Mouse (Mus musculus) kidney, embryonic 16.5 days (tissue): ENCODE results near the gene Plekhj1. TPM values are rescaled to one million over a fixed set of nuclear protein-coding genes. Genes with fewer than 3 reads are reported as not detected.

ENCODE experiments used
- ATAC-seq: fragments of 200-750 bp; cut with Nextera tagmentation; 2 replicates; pipeline ENCODE4 v1.8.0; 2017; ENCODE audit warnings: moderate TSS enrichment; ENCODE audit not compliant: low FRiP score, low TSS enrichment
- H3K27ac ChIP-seq: fragments of 300-500 bp; sonication (generic); 2 replicates; pipeline ENCODE4 v1.5.1; 2014; ENCODE audit warnings: low read length
- H3K27me3 ChIP-seq: fragments of 300-500 bp; sonication (generic); 2 replicates; pipeline ENCODE4 v1.6.1; 2014; ENCODE audit warnings: low read length, control low read depth, mixed read lengths; ENCODE audit not compliant: insufficient read depth
- H3K36me3 ChIP-seq: fragments of 300-500 bp; sonication (generic); 2 replicates; pipeline ENCODE4 v1.6.1; 2014; ENCODE audit warnings: low read length, control low read depth, mixed read lengths; ENCODE audit not compliant: insufficient read depth
- H3K4me1 ChIP-seq: fragments of 300-500 bp; sonication (generic); 2 replicates; pipeline ENCODE4 v1.6.1; 2014; ENCODE audit warnings: low read length, control low read depth, mixed read lengths; ENCODE audit not compliant: insufficient read depth
- H3K4me2 ChIP-seq: fragments of 300-500 bp; sonication (generic); replicated peaks from 2 replicates; pipeline ENCODE4 v1.6.1; 2014; ENCODE audit warnings: low read depth, low read length
- H3K4me3 ChIP-seq: fragments of 300-500 bp; sonication (generic); 2 replicates; pipeline ENCODE4 v1.5.1; 2014; ENCODE audit warnings: mild to moderate bottlenecking, low read length
- H3K9ac ChIP-seq: fragments of 300-500 bp; sonication (generic); replicated peaks from 2 replicates; pipeline ENCODE4 v1.6.1; 2014; ENCODE audit warnings: low read length
- H3K9me3 ChIP-seq: fragments of 300-500 bp; sonication (generic); 2 replicates; pipeline ENCODE4 v1.6.1; 2016; ENCODE audit warnings: low read length, control low read depth
- WGBS: fragments of 180-500 bp; shearing (Covaris S2); extraction: QIAGEN DNeasy Blood & Tissue Kit; methylation state at CpG from one replicate; pipeline ENCODE4 v1.1.7; 2014; 5-methylcytosine and 5-hydroxymethylcytosine counted together
- polyA plus RNA-seq: library from polyadenylated mRNA; unstranded; fragments of >200 nt; fragmentation: Nextera tagmentation; extraction: Ambion mirVana; gene quantifications from 2 replicates; pipeline ENCODE4 v1.2.1, GENCODE M21; 2015

Plekhj1 gene
- polyA plus RNA-seq, 1 experiment from 2014 or later = 129 TPM

- under 1% methylated on average over 58 of the region's 58 CpGs for WGBS
- peaks cover 48% of the 10 kb centered on the region for H3K4me1 ChIP-seq
- peaks cover 6% of the 10 kb centered on the region for H3K27me3 ChIP-seq
- no peaks in the 10 kb centered on the region for H3K9me3 ChIP-seq
- H3K9ac ChIP-seq = peak overlapping the region; percentile 70
- peak overlapping the region; percentile 66 for H3K27ac ChIP-seq
- peak; percentile 55 for ATAC-seq
- H3K4me2 ChIP-seq = peak overlapping the region; percentile 95
- H3K36me3 ChIP-seq = peaks cover 31% of the 10 kb centered on the region
- peak overlapping the region; percentile 49 for H3K4me3 ChIP-seq
Measured at GRCm38 (mm10) chr10:80807057-80807627, 8.7 kb upstream of the Plekhj1 start.

- 42% methylated on average over 34 of the region's 34 CpGs for WGBS
- H3K4me1 ChIP-seq = peaks cover 48% of the 10 kb centered on the region
- peak overlapping the region; percentile 70 for H3K9ac ChIP-seq
- H3K9me3 ChIP-seq = no peaks in the 10 kb centered on the region
- H3K36me3 ChIP-seq = peaks cover 36% of the 10 kb centered on the region
- H3K27me3 ChIP-seq = peaks cover 6% of the 10 kb centered on the region
- H3K4me2 ChIP-seq = peak overlapping the region; percentile 95
- H3K4me3 ChIP-seq = peak overlapping the region; percentile 49
- H3K27ac ChIP-seq = peak overlapping the region; percentile 66
- peak; percentile 1; the same call in 1 of the 2 replicates for ATAC-seq
Measured at GRCm38 (mm10) chr10:80806341-80807056, 8.1 kb upstream of the Plekhj1 start.

- ATAC-seq = peak; percentile 44
- Histone ChIP-seq H3K27me3 (peaks cover 6% of the 10 kb centered on the region), H3K27ac (no peak overlapping the region), H3K9ac (no peak overlapping the region), H3K4me2 (no peak overlapping the region), H3K36me3 (peaks cover 42% of the 10 kb centered on the region), H3K4me3 (no peak overlapping the region), H3K4me1 (peaks cover 48% of the 10 kb centered on the region), H3K9me3 (no peaks in the 10 kb centered on the region)
- 19% methylated on average over 3 of the region's 3 CpGs for WGBS
Measured at GRCm38 (mm10) chr10:80805925-80806324, 7.5 kb upstream of the Plekhj1 start.

GRCm38 (mm10) chr10:80805322-80805721 lies 6.9 kb upstream of the Plekhj1 start:
- Histone ChIP-seq H3K36me3 (peaks cover 46% of the 10 kb centered on the region), H3K27me3 (peaks cover 6% of the 10 kb centered on the region), H3K4me3 (no peak overlapping the region), H3K27ac (no peak overlapping the region), H3K4me2 (no peak overlapping the region), H3K4me1 (peaks cover 46% of the 10 kb centered on the region), H3K9ac (no peak overlapping the region), H3K9me3 (no peaks in the 10 kb centered on the region)
- 78% methylated on average over 5 of the region's 5 CpGs for WGBS
- ATAC-seq = no peak

DNA sequence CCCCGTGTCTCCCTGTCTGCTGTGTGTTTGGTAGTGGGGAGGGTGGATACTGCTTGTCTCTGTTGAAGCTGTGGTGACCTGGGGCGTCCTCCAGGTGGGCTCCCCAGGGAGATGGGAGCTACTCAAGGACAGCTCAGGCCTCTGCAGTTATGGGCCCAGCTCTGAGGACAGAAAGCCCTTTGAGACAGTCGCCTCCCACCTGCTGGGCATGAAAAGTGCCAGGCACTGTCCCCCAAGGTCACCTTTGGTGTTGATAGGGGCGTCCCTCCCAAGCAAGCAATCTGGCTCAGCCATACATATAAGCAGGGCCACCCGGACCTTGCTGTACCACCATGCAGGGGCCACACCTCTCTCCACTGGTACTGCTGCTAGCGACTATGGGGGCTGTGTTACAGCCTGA lies 6.5 kb upstream of the Plekhj1 start, which contains the start of gene Amh:
Amh (plus strand) TSS at position 328 of the 400 bp plus-strand sequence.
- Histone ChIP-seq H3K36me3 (peaks cover 49% of the 10 kb centered on the region), H3K4me1 (peaks cover 46% of the 10 kb centered on the region), H3K27me3 (peaks cover 4% of the 10 kb centered on the region; the same call in 1 of the 2 replicates), H3K9ac (no peak within 1 kb of the TSS), H3K27ac (no peak within 1 kb of the TSS), H3K4me3 (no peak within 1 kb of the TSS), H3K9me3 (no peaks in the 10 kb centered on the region), H3K4me2 (no peak within 1 kb of the TSS)
- 69% methylated on average over 6 of the region's 6 CpGs for WGBS
- ATAC-seq = no peak

DNA sequence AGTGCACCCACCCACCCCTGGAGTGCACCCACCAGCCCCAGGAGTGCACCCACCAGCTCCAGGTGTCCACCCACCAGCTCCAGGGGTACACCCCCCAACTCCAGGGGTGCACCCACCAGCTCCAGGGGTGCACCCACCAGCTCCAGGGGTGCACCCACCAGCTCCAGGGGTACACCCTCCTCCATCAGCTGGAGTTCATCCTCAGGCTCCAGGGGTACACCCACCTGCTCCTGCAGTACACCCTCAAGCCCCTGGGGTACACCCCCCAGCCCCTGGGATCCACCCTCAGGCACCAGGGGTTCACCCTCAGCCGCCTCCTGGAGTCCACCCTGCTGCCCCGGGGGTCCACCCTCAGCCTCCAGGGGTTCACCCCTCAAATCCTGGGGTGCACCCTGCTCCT lies 5.9 kb upstream of the Plekhj1 start:
- Histone ChIP-seq H3K9ac (no peak overlapping the region), H3K4me1 (peaks cover 48% of the 10 kb centered on the region), H3K27me3 (peaks cover 4% of the 10 kb centered on the region; the same call in 1 of the 2 replicates), H3K9me3 (no peaks in the 10 kb centered on the region), H3K27ac (no peak overlapping the region), H3K4me3 (no peak overlapping the region), H3K4me2 (no peak overlapping the region), H3K36me3 (peaks cover 49% of the 10 kb centered on the region)
- 100% methylated on average over 2 of the region's 2 CpGs for WGBS
- no peak for ATAC-seq

DNA sequence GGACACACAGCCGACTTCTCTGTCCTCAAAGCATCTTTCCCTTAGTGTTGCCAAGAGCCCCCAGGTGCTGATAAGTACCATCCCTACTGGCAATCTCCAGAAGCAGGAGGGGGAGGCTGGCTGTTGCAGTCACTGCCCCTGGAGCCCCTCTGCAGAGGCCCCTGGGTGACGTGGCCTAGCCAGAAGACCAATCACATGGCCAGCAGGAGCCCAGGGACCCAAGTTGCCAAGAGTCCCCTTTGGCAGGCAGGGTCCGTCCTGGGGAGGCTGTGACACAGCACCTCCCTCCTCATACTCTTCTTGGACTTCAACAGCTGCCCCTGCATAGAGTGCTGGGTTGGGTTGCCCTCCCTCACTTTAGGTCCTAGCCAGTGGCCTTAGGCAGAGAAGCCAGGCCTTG lies 4.6 kb upstream of the Plekhj1 start:
- no peak overlapping the region for H3K4me3 ChIP-seq
- H3K4me2 ChIP-seq = no peak overlapping the region
- no peaks in the 10 kb centered on the region for H3K9me3 ChIP-seq
- H3K4me1 ChIP-seq = peaks cover 36% of the 10 kb centered on the region
- H3K27me3 ChIP-seq = 0 out of 2 replicates have a peak, but pooled peaks cover under 1% of the 10 kb centered on the region
- H3K27ac ChIP-seq = no peak overlapping the region
- ATAC-seq = no peak
- H3K36me3 ChIP-seq = peaks cover 49% of the 10 kb centered on the region
- 82% methylated on average over 3 of the region's 3 CpGs for WGBS
- H3K9ac ChIP-seq = no peak overlapping the region

- Histone ChIP-seq H3K4me3 (no peak overlapping the region), H3K27ac (no peak overlapping the region), H3K9ac (no peak overlapping the region), H3K27me3 (no peaks in the 10 kb centered on the region), H3K9me3 (no peaks in the 10 kb centered on the region), H3K36me3 (peaks cover 49% of the 10 kb centered on the region), H3K4me2 (no peak overlapping the region), H3K4me1 (peaks cover 30% of the 10 kb centered on the region)
- 87% methylated on average over 10 of the region's 10 CpGs for WGBS
- no peak for ATAC-seq
Measured at GRCm38 (mm10) chr10:80802204-80802912, 3.9 kb upstream of the Plekhj1 start.

GRCm38 (mm10) chr10:80799070-80799566 lies 692 bp upstream of the Plekhj1 start:
- peaks cover 22% of the 10 kb centered on the region for H3K4me1 ChIP-seq
- peaks cover 52% of the 10 kb centered on the region for H3K36me3 ChIP-seq

More at GRCm38 (mm10) chr10:80799070-80799566, 692 bp upstream of the Plekhj1 start:
- no peaks in the 10 kb centered on the region for H3K27me3 ChIP-seq
- peak overlapping the region; percentile 96 for H3K4me3 ChIP-seq
- 2% methylated on average over 18 of the region's 18 CpGs for WGBS
- peak overlapping the region; percentile 99 for H3K9ac ChIP-seq
- H3K27ac ChIP-seq = peak overlapping the region; percentile 98
- ATAC-seq = no peak
- no peaks in the 10 kb centered on the region for H3K9me3 ChIP-seq
- peak overlapping the region; percentile 88 for H3K4me2 ChIP-seq
